Mouse (Mus musculus): ENCODE data around the gene Lurap1. TPM values are rescaled to one million over a fixed set of nuclear protein-coding genes. Genes with fewer than 3 reads are reported as not detected.

Gene Lurap1
- polyA plus RNA-seq, 1 experiment from 2014 or later = 2.2 TPM

- H3K27ac ChIP-seq = no peak overlapping the region
- peaks cover 10% of the 10 kb centered on the region for H3K36me3 ChIP-seq
- no peaks in the 10 kb centered on the region for H3K9me3 ChIP-seq (replicated peaks)
- 94% methylated on average over 4 of the region's 4 CpGs for WGBS
- no peak for DNase-seq (ENCODE audit: low spot score)
- no peak overlapping the region for H3K4me3 ChIP-seq
- H3K4me1 ChIP-seq = peaks cover 19% of the 10 kb centered on the region
- no peaks in the 10 kb centered on the region for H3K27me3 ChIP-seq (ENCODE audit: low read depth, poor library complexity, severe bottlenecking)
Observed at GRCm38 (mm10) chr4:116125803-116126386, 25.2 kb downstream of the Lurap1 start.

GRCm38 (mm10) chr4:116123602-116124519 lies 27.3 kb downstream of the Lurap1 start, which contains the start of the genes Rad54l and Pomgnt1:
TSS of gene Rad54l (minus strand) at chr4:116123690.
TSS of gene Pomgnt1 (plus strand) at chr4:116123840.
- H3K27ac ChIP-seq = peak within 1 kb of the TSS; percentile 82
- peak within 1 kb of the TSS; percentile 75 for H3K4me3 ChIP-seq
- H3K36me3 ChIP-seq = peaks cover 23% of the 10 kb centered on the region
- peaks cover 19% of the 10 kb centered on the region for H3K4me1 ChIP-seq
- DNase-seq (ENCODE audit: low spot score) = peak; percentile 90
- no peaks in the 10 kb centered on the region for H3K9me3 ChIP-seq (replicated peaks)
- 4% methylated on average over 24 of the region's 24 CpGs for WGBS
- no peaks in the 10 kb centered on the region for H3K27me3 ChIP-seq (ENCODE audit: low read depth, poor library complexity, severe bottlenecking)

GRCm38 (mm10) chr4:116122762-116123161 lies 28.4 kb downstream of the Lurap1 start:
- DNase-seq (ENCODE audit: low spot score) = no peak
- peaks cover 32% of the 10 kb centered on the region for H3K36me3 ChIP-seq
- peaks cover 19% of the 10 kb centered on the region for H3K4me1 ChIP-seq
- H3K27me3 ChIP-seq (ENCODE audit: low read depth, poor library complexity, severe bottlenecking) = no peaks in the 10 kb centered on the region
- H3K4me3 ChIP-seq = peak overlapping the region; percentile 75
- no peaks in the 10 kb centered on the region for H3K9me3 ChIP-seq (replicated peaks)
- peak overlapping the region; percentile 82 for H3K27ac ChIP-seq
- WGBS = 4% methylated on average over 1 of the region's 1 CpGs

GRCm38 (mm10) chr4:116111486-116111885 lies 39.7 kb downstream of the Lurap1 start:
- Histone ChIP-seq H3K4me1 (no peaks in the 10 kb centered on the region), H3K36me3 (peaks cover 96% of the 10 kb centered on the region), H3K27ac (no peak overlapping the region), H3K4me3 (no peak overlapping the region), H3K27me3 (ENCODE audit: low read depth, poor library complexity, severe bottlenecking) (no peaks in the 10 kb centered on the region), H3K9me3 (replicated peaks) (no peaks in the 10 kb centered on the region)
- 86% methylated on average over 2 of the region's 2 CpGs for WGBS
- DNase-seq (ENCODE audit: low spot score) = no peak

- no peak for DNase-seq (ENCODE audit: low spot score)
- H3K27ac ChIP-seq = no peak overlapping the region
- H3K4me3 ChIP-seq = no peak overlapping the region
- WGBS = 92% methylated on average over 6 of the region's 6 CpGs
- no peaks in the 10 kb centered on the region for H3K27me3 ChIP-seq (ENCODE audit: low read depth, poor library complexity, severe bottlenecking)
- no peaks in the 10 kb centered on the region for H3K4me1 ChIP-seq
- H3K9me3 ChIP-seq (replicated peaks) = no peaks in the 10 kb centered on the region
- H3K36me3 ChIP-seq = peaks cover 94% of the 10 kb centered on the region
Observed at GRCm38 (mm10) chr4:116110695-116111094, 40.4 kb downstream of the Lurap1 start.

GRCm38 (mm10) chr4:116105278-116105677 lies 45.9 kb downstream of the Lurap1 start:
- no peaks in the 10 kb centered on the region for H3K27me3 ChIP-seq (ENCODE audit: low read depth, poor library complexity, severe bottlenecking)
- H3K9me3 ChIP-seq (replicated peaks) = no peaks in the 10 kb centered on the region
- 96% methylated on average over 5 of the region's 5 CpGs for WGBS
- peaks cover 95% of the 10 kb centered on the region for H3K36me3 ChIP-seq
- no peaks in the 10 kb centered on the region for H3K4me1 ChIP-seq
- H3K4me3 ChIP-seq = no peak overlapping the region
- no peak overlapping the region for H3K27ac ChIP-seq
- no peak for DNase-seq (ENCODE audit: low spot score)

- no peaks in the 10 kb centered on the region for H3K27me3 ChIP-seq (ENCODE audit: low read depth, poor library complexity, severe bottlenecking)
- 92% methylated on average over 7 of the region's 7 CpGs for WGBS
- no peak for DNase-seq (ENCODE audit: low spot score)
- peaks cover 100% of the 10 kb centered on the region for H3K36me3 ChIP-seq
- H3K9me3 ChIP-seq (replicated peaks) = no peaks in the 10 kb centered on the region
- no peak overlapping the region for H3K4me3 ChIP-seq
- H3K4me1 ChIP-seq = no peaks in the 10 kb centered on the region
- H3K27ac ChIP-seq = no peak overlapping the region
Observed at GRCm38 (mm10) chr4:116100959-116101358, 50.2 kb downstream of the Lurap1 start.

- Histone ChIP-seq H3K4me3 (no peak overlapping the region), H3K9me3 (replicated peaks) (no peaks in the 10 kb centered on the region), H3K27ac (no peak overlapping the region), H3K36me3 (peaks cover 100% of the 10 kb centered on the region), H3K27me3 (ENCODE audit: low read depth, poor library complexity, severe bottlenecking) (no peaks in the 10 kb centered on the region), H3K4me1 (no peaks in the 10 kb centered on the region)
- no peak for DNase-seq (ENCODE audit: low spot score)
- 83% methylated on average over 8 of the region's 8 CpGs for WGBS
Observed at GRCm38 (mm10) chr4:116097211-116097610, 53.9 kb downstream of the Lurap1 start.

- H3K27ac ChIP-seq = no peak overlapping the region
- H3K9me3 ChIP-seq (replicated peaks) = no peaks in the 10 kb centered on the region
- H3K4me1 ChIP-seq = no peaks in the 10 kb centered on the region
- peaks cover 100% of the 10 kb centered on the region for H3K36me3 ChIP-seq
- H3K4me3 ChIP-seq = no peak overlapping the region
- no peak for DNase-seq (ENCODE audit: low spot score)
- WGBS = 89% methylated on average over 10 of the region's 10 CpGs
- H3K27me3 ChIP-seq (ENCODE audit: low read depth, poor library complexity, severe bottlenecking) = no peaks in the 10 kb centered on the region
Observed at GRCm38 (mm10) chr4:116096291-116096690, 54.8 kb downstream of the Lurap1 start.

GRCm38 (mm10) chr4:116088510-116089249 lies 62.5 kb downstream of the Lurap1 start:
- Histone ChIP-seq H3K27me3 (ENCODE audit: low read depth, poor library complexity, severe bottlenecking) (no peaks in the 10 kb centered on the region), H3K36me3 (peaks cover 99% of the 10 kb centered on the region), H3K27ac (no peak overlapping the region), H3K9me3 (replicated peaks) (no peaks in the 10 kb centered on the region), H3K4me1 (no peaks in the 10 kb centered on the region), H3K4me3 (no peak overlapping the region)
- 91% methylated on average over 23 of the region's 23 CpGs for WGBS
- DNase-seq (ENCODE audit: low spot score) = no peak
